Mouse (Mus musculus) liver, embryonic 16.5 days (tissue): ENCODE data around the gene BC030499. TPM values are rescaled to one million over a fixed set of nuclear protein-coding genes. Genes with fewer than 3 reads are reported as not detected.

Experiments used
- ATAC-seq: fragments of 200-750 bp; cut with Nextera tagmentation; 2 replicates; pipeline ENCODE4 v1.8.0; 2017; ENCODE audit warnings: low read depth, mild to moderate bottlenecking, moderate number of reproducible peaks, moderate library complexity
- H3K27ac ChIP-seq: fragments of 300-500 bp; sonication (generic); 2 replicates; pipeline ENCODE4 v1.5.1; 2014; ENCODE audit warnings: mild to moderate bottlenecking, low read length
- H3K27me3 ChIP-seq: fragments of 300-500 bp; sonication (generic); 2 replicates; pipeline ENCODE4 v1.6.1; 2014; ENCODE audit warnings: low read depth, low read length, mixed read lengths; ENCODE audit not compliant: control insufficient read depth, insufficient read depth
- H3K36me3 ChIP-seq: fragments of 300-500 bp; sonication (generic); 2 replicates; pipeline ENCODE4 v1.6.1; 2014; ENCODE audit warnings: mild to moderate bottlenecking; ENCODE audit not compliant: control insufficient read depth, insufficient read depth
- H3K4me1 ChIP-seq: fragments of 300-500 bp; sonication (generic); 2 replicates; pipeline ENCODE4 v1.6.1; 2014; ENCODE audit warnings: low read depth, low read length, mixed read lengths; ENCODE audit not compliant: control insufficient read depth
- H3K4me2 ChIP-seq: fragments of 300-500 bp; sonication (generic); 2 replicates; pipeline ENCODE4 v1.6.1; 2014; ENCODE audit warnings: low read depth, low read length, mixed read lengths
- H3K4me3 ChIP-seq: fragments of 300-500 bp; sonication (generic); 2 replicates; pipeline ENCODE4 v1.5.1; 2014; ENCODE audit warnings: low read depth, mild to moderate bottlenecking, low read length
- H3K9ac ChIP-seq: fragments of 300-500 bp; sonication (generic); 2 replicates; pipeline ENCODE4 v1.6.1; 2014; ENCODE audit warnings: low read depth, low read length
- H3K9me3 ChIP-seq: fragments of 300-500 bp; sonication (generic); replicated peaks from 2 replicates; pipeline ENCODE4 v1.6.1; 2016; ENCODE audit warnings: low read length; ENCODE audit not compliant: control insufficient read depth
- WGBS: fragments of 180-500 bp; shearing (Covaris S2); extraction: QIAGEN DNeasy Blood & Tissue Kit; methylation state at CpG from one replicate; pipeline ENCODE4 v1.1.7; 2014; ENCODE audit not compliant: insufficient replicate concordance; 5-methylcytosine and 5-hydroxymethylcytosine counted together
- polyA plus RNA-seq: library from polyadenylated mRNA; unstranded; fragments of >200 nt; fragmentation: Nextera tagmentation; extraction: Ambion mirVana; gene quantifications from 2 replicates; pipeline ENCODE4 v1.2.1, GENCODE M21; 2015

The BC030499 gene
- polyA plus RNA-seq, 1 experiment from 2014 or later: 0.13 TPM

DNA sequence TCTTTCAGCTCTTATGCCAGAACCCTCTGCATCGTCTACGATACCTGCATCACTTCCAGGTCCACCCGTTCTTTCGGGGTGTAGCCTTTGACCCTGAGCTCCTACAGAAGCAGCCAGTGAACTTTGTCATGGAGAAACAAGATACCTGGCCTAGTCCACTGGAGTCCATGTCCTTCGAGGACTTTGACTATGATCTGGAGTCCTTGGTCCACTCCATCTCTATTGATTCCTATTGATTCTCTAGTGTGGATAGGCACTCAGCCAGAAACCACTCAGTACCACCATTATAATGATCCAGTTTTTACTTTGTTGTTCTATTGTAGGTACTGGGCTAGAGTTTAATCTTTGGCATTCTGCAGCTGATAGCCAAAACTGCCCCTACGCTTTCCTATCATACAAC, 3.9 kb downstream of the BC030499 start:
- Histone ChIP-seq H3K4me2 (no peak overlapping the region), H3K4me1 (no peaks in the 10 kb centered on the region), H3K36me3 (peaks cover 7% of the 10 kb centered on the region), H3K27ac (no peak overlapping the region), H3K9ac (no peak overlapping the region), H3K4me3 (no peak overlapping the region), H3K27me3 (no peaks in the 10 kb centered on the region), H3K9me3 (no peaks in the 10 kb centered on the region)
- ATAC-seq: no peak
- 70% methylated on average over 6 of the region's 6 CpGs for WGBS

GRCm38 (mm10) chr11:78300917-78301316, 10.3 kb downstream of the BC030499 start:
- Histone ChIP-seq H3K27ac (peak overlapping the region; percentile 76), H3K36me3 (peaks cover 23% of the 10 kb centered on the region), H3K4me3 (peak overlapping the region; percentile 76), H3K27me3 (no peaks in the 10 kb centered on the region), H3K4me1 (peaks cover 23% of the 10 kb centered on the region), H3K9ac (peak overlapping the region; percentile 87), H3K4me2 (peak overlapping the region; percentile 79), H3K9me3 (no peaks in the 10 kb centered on the region)
- no peak for ATAC-seq
- WGBS: 72% methylated on average over 7 of the region's 7 CpGs

- H3K27ac ChIP-seq: peak within 1 kb of the TSS; percentile 76
- H3K9ac ChIP-seq: peak within 1 kb of the TSS; percentile 87
- H3K4me2 ChIP-seq: peak within 1 kb of the TSS; percentile 79
- H3K27me3 ChIP-seq: no peaks in the 10 kb centered on the region
- peaks cover 25% of the 10 kb centered on the region for H3K4me1 ChIP-seq
- H3K4me3 ChIP-seq: peak within 1 kb of the TSS; percentile 76
- WGBS: under 1% methylated on average over 49 of the region's 49 CpGs
- H3K9me3 ChIP-seq: no peaks in the 10 kb centered on the region
- H3K36me3 ChIP-seq: peaks cover 28% of the 10 kb centered on the region
- ATAC-seq: peak; percentile 100
Observed at GRCm38 (mm10) chr11:78301357-78302084, 10.9 kb downstream of the BC030499 start, which contains the start of gene Spag5. Spag5 (plus strand) TSS chr11:78301529.

DNA sequence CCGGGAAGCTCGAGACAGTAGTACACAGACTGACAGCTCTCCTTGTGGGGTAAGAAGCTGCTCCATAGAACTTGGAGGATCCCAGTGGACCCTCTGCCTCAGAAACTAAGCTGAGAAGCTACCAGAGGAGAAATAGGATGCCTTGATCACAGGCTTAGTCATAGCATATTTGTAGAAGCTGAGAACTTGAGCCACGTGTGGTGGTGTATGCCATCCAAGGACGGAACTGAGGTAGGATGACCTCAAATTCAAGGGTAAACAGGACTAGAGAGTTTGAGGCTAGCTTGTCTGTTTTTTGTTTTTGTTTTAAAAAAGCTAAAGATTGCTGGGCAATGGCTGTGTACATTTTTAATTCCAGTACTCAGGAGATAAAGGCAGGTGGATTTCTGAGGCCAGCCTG, 14.6 kb downstream of the BC030499 start:
- H3K4me2 ChIP-seq: peak overlapping the region; percentile 15; the same call in 1 of the 2 replicates
- peaks cover 56% of the 10 kb centered on the region for H3K36me3 ChIP-seq

DNA sequence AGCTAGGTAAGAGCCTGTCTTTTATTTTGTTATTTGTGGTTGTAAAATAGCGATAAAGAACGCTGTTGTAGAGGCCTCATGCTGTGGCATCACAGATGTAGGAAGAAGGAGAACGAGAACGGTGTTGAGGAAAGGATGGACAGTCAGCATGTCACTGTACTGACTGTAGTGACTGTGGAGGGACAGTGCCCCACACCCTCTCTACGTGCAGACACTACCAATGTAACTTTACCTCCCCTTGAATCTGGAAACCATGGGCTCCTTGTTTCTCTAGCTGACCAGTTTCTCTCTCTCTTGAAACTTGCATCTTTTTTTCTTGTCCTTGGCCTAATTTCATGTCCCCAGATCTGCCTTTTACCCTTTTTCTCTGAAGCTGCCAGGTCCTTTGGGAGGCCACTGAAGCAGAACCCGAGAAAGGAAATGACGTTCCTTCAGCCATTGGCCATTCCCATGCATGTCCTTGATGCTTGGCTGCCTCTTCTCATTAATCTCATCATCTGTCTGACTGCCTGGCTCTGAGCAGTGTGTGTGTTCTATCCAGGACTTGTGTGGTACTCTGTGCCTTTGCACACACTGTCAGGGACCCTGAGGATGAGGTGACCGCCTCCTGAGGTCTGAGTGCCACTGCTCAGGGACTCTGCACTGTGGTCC, 20.3 kb downstream of the BC030499 start:
- no peak for ATAC-seq
- peaks cover 72% of the 10 kb centered on the region for H3K36me3 ChIP-seq
- WGBS: 90% methylated on average over 8 of the region's 8 CpGs
- no peak overlapping the region for H3K4me3 ChIP-seq
- H3K27me3 ChIP-seq: no peaks in the 10 kb centered on the region
- no peak overlapping the region for H3K27ac ChIP-seq
- no peak overlapping the region for H3K9ac ChIP-seq
- no peaks in the 10 kb centered on the region for H3K9me3 ChIP-seq
- peaks cover 5% of the 10 kb centered on the region for H3K4me1 ChIP-seq
- H3K4me2 ChIP-seq: no peak overlapping the region

More for the DNA sequence above, 14.6 kb downstream of the BC030499 start:
- H3K27me3 ChIP-seq: no peaks in the 10 kb centered on the region
- 81% methylated on average over 4 of the region's 4 CpGs for WGBS
- H3K4me1 ChIP-seq: peaks cover 28% of the 10 kb centered on the region
- H3K9me3 ChIP-seq: no peaks in the 10 kb centered on the region
- no peak for ATAC-seq
- no peak overlapping the region for H3K27ac ChIP-seq
- peak overlapping the region; percentile 9; the same call in 1 of the 2 replicates for H3K4me3 ChIP-seq
- no peak overlapping the region for H3K9ac ChIP-seq

DNA sequence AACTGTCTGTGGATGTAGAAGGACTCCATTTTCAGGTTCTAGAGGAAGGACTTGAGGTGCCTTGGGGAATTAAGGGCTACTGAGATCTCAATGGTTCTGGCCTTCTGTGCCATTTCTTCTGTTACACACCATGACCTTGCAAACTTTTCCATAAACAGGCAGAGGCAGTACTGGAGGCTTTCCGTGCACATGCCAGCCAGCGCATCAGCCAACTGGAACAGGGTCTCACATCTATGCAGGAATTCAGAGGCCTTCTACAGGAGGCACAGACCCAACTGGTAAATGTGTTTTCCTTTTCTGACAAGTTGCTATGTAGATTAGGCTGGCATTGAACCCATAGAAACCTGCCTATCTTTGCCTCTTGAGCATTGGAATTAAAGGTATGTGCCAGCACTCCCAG, 23.0 kb downstream of the BC030499 start:
- Histone ChIP-seq H3K9ac (no peak overlapping the region), H3K36me3 (peaks cover 75% of the 10 kb centered on the region), H3K9me3 (no peaks in the 10 kb centered on the region), H3K4me2 (no peak overlapping the region), H3K4me1 (no peaks in the 10 kb centered on the region), H3K4me3 (no peak overlapping the region), H3K27ac (no peak overlapping the region), H3K27me3 (no peaks in the 10 kb centered on the region)
- ATAC-seq: no peak
- WGBS: 98% methylated on average over 2 of the region's 2 CpGs

GRCm38 (mm10) chr11:78318411-78318810, 27.8 kb downstream of the BC030499 start:
- H3K9ac ChIP-seq: no peak overlapping the region
- ATAC-seq: no peak
- H3K9me3 ChIP-seq: no peaks in the 10 kb centered on the region
- peaks cover 15% of the 10 kb centered on the region for H3K4me1 ChIP-seq
- no peaks in the 10 kb centered on the region for H3K27me3 ChIP-seq
- no peak overlapping the region for H3K4me2 ChIP-seq
- H3K27ac ChIP-seq: no peak overlapping the region
- H3K4me3 ChIP-seq: no peak overlapping the region
- WGBS: 84% methylated on average over 2 of the region's 2 CpGs
- peaks cover 83% of the 10 kb centered on the region for H3K36me3 ChIP-seq

GRCm38 (mm10) chr11:78322076-78322831, 31.6 kb downstream of the BC030499 start:
- Histone ChIP-seq H3K4me3 (no peak overlapping the region), H3K4me2 (no peak overlapping the region), H3K9ac (no peak overlapping the region), H3K27ac (peak overlapping the region; percentile 72), H3K27me3 (no peaks in the 10 kb centered on the region), H3K4me1 (peaks cover 17% of the 10 kb centered on the region), H3K9me3 (no peaks in the 10 kb centered on the region), H3K36me3 (peaks cover 48% of the 10 kb centered on the region)
- WGBS: 70% methylated on average over 2 of the region's 2 CpGs
- ATAC-seq: no peak
